Comparison of ENCODE assay signal across 8 mouse cellular contexts in the genomic region with DNA sequence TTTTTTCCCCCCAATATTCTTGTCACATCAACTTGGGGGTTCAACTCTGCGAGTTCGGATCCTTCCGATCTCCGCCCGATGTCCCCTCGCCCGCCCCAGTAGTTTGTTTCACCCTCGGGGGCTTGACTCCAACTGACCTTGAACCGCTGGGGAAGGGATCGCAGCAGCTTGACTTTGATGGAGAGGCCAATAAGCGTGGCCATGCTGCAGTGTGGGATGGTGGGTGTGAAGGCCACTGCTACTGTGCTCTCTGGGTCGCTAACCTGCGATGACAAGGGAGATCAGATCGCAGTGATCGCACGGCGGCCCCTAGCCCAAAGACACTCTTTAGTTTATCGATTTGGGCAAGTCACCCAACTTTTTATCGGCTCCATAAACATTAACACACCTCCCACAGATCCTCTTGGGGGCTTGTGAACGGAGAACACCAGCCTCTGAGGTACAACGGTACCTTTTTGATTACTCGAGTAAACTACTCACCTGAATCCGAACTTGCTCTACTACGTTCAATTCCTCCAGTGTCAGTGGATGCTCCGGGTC. TPM values are rescaled to one million over a fixed set of nuclear protein-coding genes. Genes with fewer than 3 reads are reported as not detected.
DNase-seq lines count a peak whose midpoint lies in the region; ATAC-seq and TF ChIP-seq lines count a peak whose summit lies in the region.

No protein-coding gene starts in this region.

- peaks cover 20% of the 10 kb centered on the region for H3K4me1 ChIP-seq in kidney, adult 2 months (ENCODE audit: control insufficient read depth, insufficient read depth, low read length)
- peaks cover 19% of the 10 kb centered on the region for H3K4me1 ChIP-seq in bone marrow macrophage, adult 2 months (ENCODE audit: control insufficient read depth, insufficient read depth, low read length)
- peaks cover 15% of the 10 kb centered on the region for H3K4me1 ChIP-seq in heart, embryonic 16.5 days (ENCODE audit: control insufficient read depth, insufficient read depth, low read length)
- peaks cover 25% of the 10 kb centered on the region for H3K4me1 ChIP-seq in liver, embryonic 15.5 days (replicated peaks)

- no peaks in the 10 kb centered on the region for H3K27me3 ChIP-seq in kidney, adult 2 months (replicated peaks; ENCODE audit: control insufficient read depth, insufficient read depth, low read length)
- H3K27me3 ChIP-seq in heart, embryonic 16.5 days (ENCODE audit: control insufficient read depth, insufficient read depth, low read length) = no peaks in the 10 kb centered on the region
- H3K27me3 ChIP-seq in liver, embryonic 15.5 days = no peaks in the 10 kb centered on the region

- H3K27ac ChIP-seq in kidney, adult 2 months (ENCODE audit: insufficient read depth, low read depth, low read length) = peak overlapping the region; percentile 36
- no peak overlapping the region for H3K27ac ChIP-seq in bone marrow macrophage, adult 2 months (ENCODE audit: insufficient read depth, low read depth, low read length)
- peak overlapping the region; percentile 68 for H3K27ac ChIP-seq in heart, embryonic 16.5 days (ENCODE audit: low read length)
- H3K27ac ChIP-seq in liver, embryonic 15.5 days (replicated peaks) = peak overlapping the region; percentile 74

- H3K4me3 ChIP-seq in kidney, adult 2 months (ENCODE audit: insufficient read depth, low read depth, low read length) = peak overlapping the region; percentile 92
- peak overlapping the region; percentile 72 for H3K4me3 ChIP-seq in bone marrow macrophage, adult 2 months (ENCODE audit: insufficient read depth, low read length)
- peak overlapping the region; percentile 81 for H3K4me3 ChIP-seq in heart, embryonic 16.5 days (ENCODE audit: low read length)
- peak overlapping the region; percentile 73 for H3K4me3 ChIP-seq in liver, embryonic 15.5 days (replicated peaks)

- ATAC-seq in heart, embryonic 16.5 days (replicated peaks; ENCODE audit: extremely low read depth, insufficient read depth, low FRiP score) = peak; percentile 8; the same call in 1 of the 2 replicates
- ATAC-seq in liver, embryonic 15.5 days (ENCODE audit: insufficient read depth) = no peak
- no peak for ATAC-seq in CD4-positive, CD25-positive, alpha-beta regulatory T cell, adult 4 months

- no peak for DNase-seq in kidney, adult 2 months
- DNase-seq in kidney, postnatal 4 days = no peak
- no peak for DNase-seq in adrenal gland, postnatal 14 days
- DNase-seq in layer of hippocampus, adult 9-10 months (ENCODE audit: low spot score) = no peak

- TF ChIP-seq POLR2A in kidney, adult 2 months (IDR thresholded peaks at IDR 0.05; ENCODE audit: low read depth, low read length) = no peak
- TF ChIP-seq POLR2A in bone marrow macrophage, adult 2 months (IDR thresholded peaks at IDR 0.05; ENCODE audit: borderline replicate concordance, low read depth, low read length) = no peak

- no peaks in the 10 kb centered on the region for H3K9me3 ChIP-seq in heart, embryonic 16.5 days (replicated peaks; ENCODE audit: control insufficient read depth, low read length)
- no peaks in the 10 kb centered on the region for H3K9me3 ChIP-seq in liver, embryonic 15.5 days (replicated peaks)

- H3K4me2 ChIP-seq in heart, embryonic 16.5 days (ENCODE audit: low read depth, low read length) = peak overlapping the region; percentile 94
- peak overlapping the region; percentile 87 for H3K4me2 ChIP-seq in liver, embryonic 15.5 days

- WGBS in kidney, adult 2 months = 4% methylated on average over 25 of the region's 25 CpGs
- 8% methylated on average over 25 of the region's 25 CpGs for WGBS in heart, embryonic 16.5 days
- WGBS in liver, embryonic 15.5 days (ENCODE audit: insufficient replicate concordance) = 6% methylated on average over 25 of the region's 25 CpGs

- TF ChIP-seq CTCF in kidney, adult 2 months (conservative IDR thresholded peaks at IDR 0.05; ENCODE audit: insufficient read depth, insufficient read length, low read depth, low read length) = no peak
- TF ChIP-seq CTCF in bone marrow macrophage, adult 2 months (IDR thresholded peaks at IDR 0.05; ENCODE audit: low read depth, low read length) = no peak

- H3K9ac ChIP-seq in heart, embryonic 16.5 days (ENCODE audit: low read length) = peak overlapping the region; percentile 84
- peak overlapping the region; percentile 71 for H3K9ac ChIP-seq in liver, embryonic 15.5 days

- H3K36me3 ChIP-seq in kidney, adult 2 months (ENCODE audit: control insufficient read depth, insufficient read depth, low read length) = no peaks in the 10 kb centered on the region; the same call in 1 of the 2 replicates
- peaks cover 19% of the 10 kb centered on the region for H3K36me3 ChIP-seq in heart, embryonic 16.5 days (ENCODE audit: control insufficient read depth, insufficient read depth)
- H3K36me3 ChIP-seq in liver, embryonic 15.5 days (replicated peaks) = peaks cover 20% of the 10 kb centered on the region; the same call in 1 of the 2 replicates

RNA-seq across cellular contexts. Expression of gene Ciao2b, which starts 0.9 kb away (rescaled TPM):
- polyA plus RNA-seq in kidney, adult 2 months (2012; rRNA removed) = 46.5 and 57.7 TPM in 2 replicates
- 48.9 and 50.7 TPM in 2 replicates for polyA plus RNA-seq in bone marrow macrophage, adult 2 months (2012; ENCODE audit: insufficient read depth, insufficient read length, missing spikeins)
- 171 and 196 TPM in 2 replicates for polyA plus RNA-seq in heart, embryonic 16.5 days (2015; fragmentation: Nextera tagmentation; extraction: Ambion mirVana)
- polyA plus RNA-seq in liver, embryonic 15.5 days (2015; fragmentation: Nextera tagmentation; extraction: Ambion mirVana) = 37.5 and 44.3 TPM in 2 replicates
- total RNA-seq in adrenal gland, postnatal 14 days (2021) = 39.3 and 47.6 TPM in 2 replicates
- 100 to 1,000 TPM; 113 to 122 TPM for polyA plus RNA-seq in CD4-positive, CD25-positive, alpha-beta regulatory T cell, adult 4 months (2017; shearing (Covaris generic))

RNA-seq across cellular contexts. Expression of gene Rrad, which starts 9.8 kb away (rescaled TPM):
- polyA plus RNA-seq in kidney, adult 2 months (2012; rRNA removed) = 5.0 and 5.8 TPM in 2 replicates
- 22.5 and 23.8 TPM in 2 replicates for polyA plus RNA-seq in bone marrow macrophage, adult 2 months (2012; ENCODE audit: insufficient read depth, insufficient read length, missing spikeins)
- 289 and 293 TPM in 2 replicates for polyA plus RNA-seq in heart, embryonic 16.5 days (2015; fragmentation: Nextera tagmentation; extraction: Ambion mirVana)
- 1.7 and 2.2 TPM in 2 replicates for polyA plus RNA-seq in liver, embryonic 15.5 days (2015; fragmentation: Nextera tagmentation; extraction: Ambion mirVana)
- 2.4 and 5.1 TPM in 2 replicates for total RNA-seq in adrenal gland, postnatal 14 days (2021)
- 10 to 100 TPM; 12.1 to 12.8 TPM for polyA plus RNA-seq in CD4-positive, CD25-positive, alpha-beta regulatory T cell, adult 4 months (2017; shearing (Covaris generic))

RNA-seq across cellular contexts. Expression of gene Cdh16, which starts 16.7 kb away (rescaled TPM):
- polyA plus RNA-seq in kidney, adult 2 months (2012; rRNA removed) = 1,103 and 1,106 TPM in 2 replicates
- polyA plus RNA-seq in bone marrow macrophage, adult 2 months (2012; ENCODE audit: insufficient read depth, insufficient read length, missing spikeins) = not detected in 2 replicates
- polyA plus RNA-seq in heart, embryonic 16.5 days (2015; fragmentation: Nextera tagmentation; extraction: Ambion mirVana) = 20.1 and 25.9 TPM in 2 replicates
- polyA plus RNA-seq in liver, embryonic 15.5 days (2015; fragmentation: Nextera tagmentation; extraction: Ambion mirVana) = 0.08 and 0.18 TPM in 2 replicates
- total RNA-seq in adrenal gland, postnatal 14 days (2021) = not detected in 2 replicates
- not detected for polyA plus RNA-seq in CD4-positive, CD25-positive, alpha-beta regulatory T cell, adult 4 months (2017; shearing (Covaris generic))

RNA-seq across cellular contexts. Expression of gene Pdp2, which starts 49.6 kb away (rescaled TPM):
- 25.7 and 29.2 TPM in 2 replicates for polyA plus RNA-seq in kidney, adult 2 months (2012; rRNA removed)
- 8.0 and 9.1 TPM in 2 replicates for polyA plus RNA-seq in bone marrow macrophage, adult 2 months (2012; ENCODE audit: insufficient read depth, insufficient read length, missing spikeins)
- polyA plus RNA-seq in heart, embryonic 16.5 days (2015; fragmentation: Nextera tagmentation; extraction: Ambion mirVana) = 6.2 and 6.7 TPM in 2 replicates
- polyA plus RNA-seq in liver, embryonic 15.5 days (2015; fragmentation: Nextera tagmentation; extraction: Ambion mirVana) = 3.1 and 3.5 TPM in 2 replicates
- total RNA-seq in adrenal gland, postnatal 14 days (2021) = 37.2 and 38.0 TPM in 2 replicates
- 10 to 100 TPM; 21.4 to 28.3 TPM for polyA plus RNA-seq in CD4-positive, CD25-positive, alpha-beta regulatory T cell, adult 4 months (2017; shearing (Covaris generic))

Comparison
In these comparisons a context has a peak if more than half of its experiments do, and no peak if none do; other contexts are left out.
1. RNA of gene Rrad, which starts 9.8 kb away (polyA plus RNA-seq): 289 to 293 TPM in heart, embryonic 16.5 days; 22.5 to 23.8 TPM in bone marrow macrophage, adult 2 months, 12.1 to 12.8 TPM in CD4-positive, CD25-positive, alpha-beta regulatory T cell, adult 4 months, 5.0 to 5.8 TPM in kidney, adult 2 months and 1.7 to 2.2 TPM in liver, embryonic 15.5 days; every median in the first group is over 10 times any median in the second.
2. RNA of gene Cdh16, which starts 16.7 kb away (polyA plus RNA-seq): 1,103 to 1,106 TPM in kidney, adult 2 months; 20.1 to 25.9 TPM in heart, embryonic 16.5 days, not detected in bone marrow macrophage, adult 2 months, 0.08 to 0.18 TPM in liver, embryonic 15.5 days and not detected in CD4-positive, CD25-positive, alpha-beta regulatory T cell, adult 4 months; every median in the first group is over 10 times any median in the second.
3. Peak in every context shown above with its lines, with median percentiles within 50 percentile points of each other: H3K4me3 ChIP-seq.